Mouse (Mus musculus): ENCODE data around the gene Sdhd. TPM values are rescaled to one million over a fixed set of nuclear protein-coding genes. Genes with fewer than 3 reads are reported as not detected.

The Sdhd gene
- polyA plus RNA-seq, 1 experiment from 2014 or later, result 232 TPM

- Histone ChIP-seq H3K4me2 (no peak overlapping the region), H3K27me3 (replicated peaks) (no peaks in the 10 kb centered on the region), H3K9me3 (no peaks in the 10 kb centered on the region), H3K36me3 (replicated peaks) (no peaks in the 10 kb centered on the region), H3K9ac (no peak overlapping the region), H3K27ac (no peak overlapping the region), H3K4me3 (no peak overlapping the region), H3K4me1 (no peaks in the 10 kb centered on the region)
- no peak for ATAC-seq (replicated peaks)
- 83% methylated on average over 10 of the region's 10 CpGs for WGBS
Measured at GRCm38 (mm10) chr9:50569599-50570525, 33.8 kb downstream of the Sdhd start.

GRCm38 (mm10) chr9:50567881-50568280, 35.7 kb downstream of the Sdhd start:
- H3K9ac ChIP-seq, result no peak overlapping the region

GRCm38 (mm10) chr9:50567372-50567771, 36.2 kb downstream of the Sdhd start:
- ATAC-seq (replicated peaks), result no peak
- no peaks in the 10 kb centered on the region for H3K4me1 ChIP-seq
- H3K9me3 ChIP-seq, result no peaks in the 10 kb centered on the region
- H3K36me3 ChIP-seq (replicated peaks), result no peaks in the 10 kb centered on the region
- no peak overlapping the region for H3K9ac ChIP-seq
- no peaks in the 10 kb centered on the region for H3K27me3 ChIP-seq (replicated peaks)
- 95% methylated on average over 4 of the region's 4 CpGs for WGBS
- no peak overlapping the region for H3K27ac ChIP-seq
- H3K4me2 ChIP-seq, result no peak overlapping the region
- no peak overlapping the region for H3K4me3 ChIP-seq

More at GRCm38 (mm10) chr9:50567881-50568280, 35.7 kb downstream of the Sdhd start:
- H3K4me1 ChIP-seq, result no peaks in the 10 kb centered on the region
- ATAC-seq (replicated peaks), result no peak
- H3K36me3 ChIP-seq (replicated peaks), result no peaks in the 10 kb centered on the region
- no peaks in the 10 kb centered on the region for H3K27me3 ChIP-seq (replicated peaks)
- H3K27ac ChIP-seq, result no peak overlapping the region
- no peak overlapping the region for H3K4me3 ChIP-seq
- WGBS, result 89% methylated on average over 2 of the region's 2 CpGs
- H3K9me3 ChIP-seq, result no peaks in the 10 kb centered on the region
- no peak overlapping the region for H3K4me2 ChIP-seq

GRCm38 (mm10) chr9:50565940-50566339, 37.7 kb downstream of the Sdhd start:
- Histone ChIP-seq H3K27ac (no peak overlapping the region), H3K9ac (no peak overlapping the region), H3K36me3 (replicated peaks) (no peaks in the 10 kb centered on the region), H3K4me3 (no peak overlapping the region), H3K9me3 (no peaks in the 10 kb centered on the region), H3K4me1 (no peaks in the 10 kb centered on the region), H3K27me3 (replicated peaks) (no peaks in the 10 kb centered on the region), H3K4me2 (no peak overlapping the region)
- no peak for ATAC-seq (replicated peaks)
- WGBS, result 84% methylated on average over 4 of the region's 4 CpGs

- Histone ChIP-seq H3K4me3 (no peak overlapping the region), H3K27me3 (replicated peaks) (no peaks in the 10 kb centered on the region), H3K9ac (no peak overlapping the region), H3K27ac (no peak overlapping the region), H3K36me3 (replicated peaks) (no peaks in the 10 kb centered on the region), H3K4me2 (no peak overlapping the region), H3K4me1 (no peaks in the 10 kb centered on the region), H3K9me3 (no peaks in the 10 kb centered on the region)
- 77% methylated on average over 7 of the region's 7 CpGs for WGBS
- no peak for ATAC-seq (replicated peaks)
Measured at GRCm38 (mm10) chr9:50565173-50565572, 38.4 kb downstream of the Sdhd start.

- no peak overlapping the region for H3K27ac ChIP-seq
- 87% methylated on average over 2 of the region's 2 CpGs for WGBS
- no peaks in the 10 kb centered on the region for H3K27me3 ChIP-seq (replicated peaks)
- H3K9me3 ChIP-seq, result no peaks in the 10 kb centered on the region
- H3K9ac ChIP-seq, result no peak overlapping the region
- H3K4me2 ChIP-seq, result no peak overlapping the region
- H3K4me1 ChIP-seq, result no peaks in the 10 kb centered on the region
- ATAC-seq (replicated peaks), result no peak
- no peaks in the 10 kb centered on the region for H3K36me3 ChIP-seq (replicated peaks)
- H3K4me3 ChIP-seq, result no peak overlapping the region
Measured at GRCm38 (mm10) chr9:50561918-50562360, 41.7 kb downstream of the Sdhd start.

- H3K9ac ChIP-seq, result no peak within 1 kb of the TSS
- no peak for ATAC-seq (replicated peaks)
- WGBS, result 90% methylated on average over 38 of the region's 38 CpGs
Measured at GRCm38 (mm10) chr9:50561145-50561917, 42.3 kb downstream of the Sdhd start, which contains the start of gene Tex12. TSS of gene Tex12 (minus strand) at chr9:50561325.

GRCm38 (mm10) chr9:50555094-50555446, 48.5 kb downstream of the Sdhd start, which contains the start of gene Bco2:
TSS of gene Bco2 (minus strand) at chr9:50555181.
- Histone ChIP-seq H3K9ac (peak within 1 kb of the TSS; percentile 37; the same call in 1 of the 2 replicates), H3K4me1 (peaks cover 16% of the 10 kb centered on the region)
- peak; percentile 56 for ATAC-seq (replicated peaks)

More at GRCm38 (mm10) chr9:50561145-50561917, 42.3 kb downstream of the Sdhd start, which contains the start of gene Tex12:
- no peak within 1 kb of the TSS for H3K4me3 ChIP-seq
- H3K27me3 ChIP-seq (replicated peaks), result no peaks in the 10 kb centered on the region
- H3K4me2 ChIP-seq, result no peak within 1 kb of the TSS
- no peaks in the 10 kb centered on the region for H3K36me3 ChIP-seq (replicated peaks)
- H3K27ac ChIP-seq, result no peak within 1 kb of the TSS
- no peaks in the 10 kb centered on the region for H3K9me3 ChIP-seq
- no peaks in the 10 kb centered on the region for H3K4me1 ChIP-seq

GRCm38 (mm10) chr9:50554241-50555093, 49.1 kb downstream of the Sdhd start, which contains the start of gene Il18:
TSS of gene Il18 (plus strand) at chr9:50554827.
- Histone ChIP-seq H3K4me1 (peaks cover 16% of the 10 kb centered on the region), H3K27ac (peak within 1 kb of the TSS; percentile 81), H3K27me3 (replicated peaks) (no peaks in the 10 kb centered on the region), H3K36me3 (replicated peaks) (no peaks in the 10 kb centered on the region), H3K9me3 (no peaks in the 10 kb centered on the region), H3K4me3 (peak within 1 kb of the TSS; percentile 28), H3K9ac (peak within 1 kb of the TSS; percentile 37; the same call in 1 of the 2 replicates), H3K4me2 (peak within 1 kb of the TSS; percentile 46)
- ATAC-seq (replicated peaks), result peak; percentile 95
- 18% methylated on average over 12 of the region's 12 CpGs for WGBS

More at GRCm38 (mm10) chr9:50555094-50555446, 48.5 kb downstream of the Sdhd start, which contains the start of gene Bco2:
- H3K9me3 ChIP-seq, result no peaks in the 10 kb centered on the region
- no peaks in the 10 kb centered on the region for H3K27me3 ChIP-seq (replicated peaks)
- 15% methylated on average over 2 of the region's 2 CpGs for WGBS
- H3K27ac ChIP-seq, result peak within 1 kb of the TSS; percentile 81
- H3K4me3 ChIP-seq, result peak within 1 kb of the TSS; percentile 28
- peak within 1 kb of the TSS; percentile 46 for H3K4me2 ChIP-seq
- H3K36me3 ChIP-seq (replicated peaks), result no peaks in the 10 kb centered on the region

- Histone ChIP-seq H3K36me3 (replicated peaks) (no peaks in the 10 kb centered on the region), H3K4me3 (no peak overlapping the region), H3K27ac (no peak overlapping the region), H3K4me2 (no peak overlapping the region), H3K9ac (no peak overlapping the region), H3K4me1 (peaks cover 16% of the 10 kb centered on the region), H3K27me3 (replicated peaks) (no peaks in the 10 kb centered on the region), H3K9me3 (no peaks in the 10 kb centered on the region)
- ATAC-seq (replicated peaks), result no peak
- WGBS, result 84% methylated on average over 2 of the region's 2 CpGs
Measured at GRCm38 (mm10) chr9:50553547-50553946, 50.1 kb downstream of the Sdhd start.

- no peak overlapping the region for H3K4me3 ChIP-seq
- ATAC-seq (replicated peaks), result no peak
- 88% methylated on average over 5 of the region's 5 CpGs for WGBS
- H3K4me1 ChIP-seq, result peaks cover 16% of the 10 kb centered on the region
- H3K27ac ChIP-seq, result no peak overlapping the region
- H3K4me2 ChIP-seq, result no peak overlapping the region
- H3K9ac ChIP-seq, result no peak overlapping the region
- H3K27me3 ChIP-seq (replicated peaks), result no peaks in the 10 kb centered on the region
- no peaks in the 10 kb centered on the region for H3K9me3 ChIP-seq
- H3K36me3 ChIP-seq (replicated peaks), result no peaks in the 10 kb centered on the region
Measured at GRCm38 (mm10) chr9:50552206-50552605, 51.4 kb downstream of the Sdhd start.

All from midbrain, embryonic 15.5 days (tissue).